Comparison of ENCODE assay signal across 8 mouse cellular contexts in genomic region chr4:47310812-47311211, GRCm38 (mm10). TPM values are rescaled to one million over a fixed set of nuclear protein-coding genes. Genes with fewer than 3 reads are reported as not detected.
A peak's percentile ranks its signal among the peaks of the same experiment; 100 is the strongest.
DNase-seq lines count a peak whose midpoint lies in the region; ATAC-seq lines count a peak whose summit lies in the region.

No protein-coding gene starts in this region.

- no peak overlapping the region for H3K27ac ChIP-seq in stomach, embryonic 15.5 days

- peak; percentile 48 for DNase-seq in lung, postnatal 10 days
- DNase-seq in lung, postnatal 4 days, result no peak
- peak; percentile 85 for DNase-seq in adrenal gland, postnatal 25 days
- DNase-seq in induced T-regulatory cell, adult 2 months (ENCODE audit: low read depth), result peak; percentile 72
- DNase-seq in layer of hippocampus, postnatal 25 days (ENCODE audit: extremely low spot score in 1 of 2, low spot score in 1 of 2), result no peak
- DNase-seq in kidney, adult 8-10 months, result no peak
- DNase-seq in gastrocnemius, adult 18-20 months (ENCODE audit: low spot score), result no peak

- H3K4me1 ChIP-seq in stomach, embryonic 15.5 days, result peaks cover 8% of the 10 kb centered on the region; the same call in 1 of the 2 replicates

- no peak overlapping the region for H3K9ac ChIP-seq in stomach, embryonic 15.5 days

- no peaks in the 10 kb centered on the region for H3K9me3 ChIP-seq in stomach, embryonic 15.5 days

- ATAC-seq in stomach, embryonic 15.5 days (ENCODE audit: insufficient read depth, low FRiP score, low read depth), result peak; percentile 78

- 53% methylated on average over 6 of the region's 6 CpGs for WGBS in stomach, embryonic 15.5 days

- H3K4me3 ChIP-seq in stomach, embryonic 15.5 days (replicated peaks), result no peak overlapping the region

- no peaks in the 10 kb centered on the region for H3K36me3 ChIP-seq in stomach, embryonic 15.5 days

- H3K4me2 ChIP-seq in stomach, embryonic 15.5 days, result no peak overlapping the region

- no peaks in the 10 kb centered on the region; the same call in 1 of the 2 replicates for H3K27me3 ChIP-seq in stomach, embryonic 15.5 days (replicated peaks)

RNA-seq across cellular contexts. Expression of gene Tgfbr1, which starts 42.2 kb away (rescaled TPM):
- total RNA-seq in adrenal gland, postnatal 25 days (2021), result 36.7 and 40.3 TPM in 2 replicates
- polyA plus RNA-seq in stomach, embryonic 15.5 days (2015; fragmentation: Nextera tagmentation; extraction: Ambion mirVana), result 24.3 and 29.8 TPM in 2 replicates
- 10 to 100 TPM; 25.2 to 28.4 TPM for total RNA-seq in layer of hippocampus, postnatal 25 days (2021)
- total RNA-seq in gastrocnemius, adult 18-20 months (2021), result 10 to 100 TPM; 21.5 to 24.3 TPM

Comparison
In these comparisons a context has a peak if more than half of its experiments do, and no peak if none do; other contexts are left out.
1. DNase-seq: peak in lung, postnatal 10 days (single experiment), adrenal gland, postnatal 25 days (single experiment) and induced T-regulatory cell, adult 2 months (single experiment); none in lung, postnatal 4 days (0 of 2), layer of hippocampus, postnatal 25 days (0 of 2), kidney, adult 8-10 months (0 of 2) and gastrocnemius, adult 18-20 months (single experiment).